8 mouse cellular contexts compared by ENCODE assay signal in genomic region chr9:59577844-59578504, GRCm38 (mm10). TPM values are rescaled to one million over a fixed set of nuclear protein-coding genes. Genes with fewer than 3 reads are reported as not detected.
DNase-seq lines count a peak whose midpoint lies in the region; ATAC-seq and TF ChIP-seq lines count a peak whose summit lies in the region.

TSS of gene Celf6 (plus strand) at chr9:59577917.

- peak; percentile 69 for ATAC-seq in Patski
- peak; percentile 98 for ATAC-seq in hindbrain, embryonic 12.5 days (ENCODE audit: low FRiP score)

- peaks cover 17% of the 10 kb centered on the region; the same call in 1 of the 2 replicates for H3K4me1 ChIP-seq in hindbrain, embryonic 12.5 days

- TF ChIP-seq CTCF in Patski (IDR thresholded peaks at IDR 0.05): no peak

- CTCF ChIA-PET in Patski (lab: Charles Lee): no interaction called here

- H3K36me3 ChIP-seq in hindbrain, embryonic 12.5 days: no peaks in the 10 kb centered on the region

- peak within 1 kb of the TSS; percentile 52 for H3K4me3 ChIP-seq in hindbrain, embryonic 12.5 days

- peak within 1 kb of the TSS; percentile 67 for H3K9ac ChIP-seq in hindbrain, embryonic 12.5 days

- peak within 1 kb of the TSS; percentile 70 for H3K4me2 ChIP-seq in hindbrain, embryonic 12.5 days (replicated peaks)

- H3K27me3 ChIP-seq in Patski: peaks cover 54% of the 10 kb centered on the region
- peaks cover 22% of the 10 kb centered on the region for H3K27me3 ChIP-seq in hindbrain, embryonic 12.5 days

- H3K9me3 ChIP-seq in hindbrain, embryonic 12.5 days (replicated peaks): no peaks in the 10 kb centered on the region

- in situ Hi-C loops in Patski (cut with MboI; ENCODE audit: low pct_unique_long_range_greater_than_20kb): no loop called here

- H3K27ac ChIP-seq in hindbrain, embryonic 12.5 days: peak within 1 kb of the TSS; percentile 67; the same call in 1 of the 2 replicates

- DNase-seq in Patski (ENCODE audit: low read depth, low spot score): peak; percentile 49
- peak; percentile 96 to 98 for DNase-seq in cerebellum, postnatal 10 days
- peak; percentile 93 for DNase-seq in frontal cortex, postnatal 10 days (ENCODE audit: low spot score in 2 of 2)
- DNase-seq in layer of hippocampus, postnatal 25 days (ENCODE audit: extremely low spot score in 1 of 2, low spot score in 1 of 2): peak; percentile 78
- DNase-seq in lung, postnatal 14 days: peak; percentile 87
- DNase-seq in ovary, postnatal 36 days (ENCODE audit: low spot score): peak; percentile 93
- DNase-seq in thymus, postnatal 14 days: peak; percentile 93

- WGBS in hindbrain, embryonic 12.5 days: under 1% methylated on average over 60 of the region's 61 CpGs

- POLR2A ChIA-PET in Patski (lab: Charles Lee): no interaction called here

RNA-seq across cellular contexts. Expression of gene Celf6, which starts in this region (rescaled TPM):
- not detected for polyA plus RNA-seq in Patski (2021)
- 20.7 and 21.5 TPM in 2 replicates for polyA plus RNA-seq in hindbrain, embryonic 12.5 days (2016; fragmentation: Nextera tagmentation; extraction: Ambion mirVana)
- total RNA-seq in layer of hippocampus, postnatal 25 days (2021): 10 to 100 TPM; 23.7 to 25.6 TPM

Comparison
In these comparisons a context has a peak if more than half of its experiments do, and no peak if none do; other contexts are left out.
1. Peak in every context shown above with its lines: DNase-seq, ATAC-seq, H3K4me3 ChIP-seq and H3K27ac ChIP-seq.
2. RNA of gene Celf6 (polyA plus RNA-seq): 20.7 to 21.5 TPM in hindbrain, embryonic 12.5 days; not detected in Patski (single experiment); every median in the first group is over 10 times any median in the second.
3. Peak in DNase-seq and ATAC-seq in Patski; RNA of the gene not detected or under 1 TPM.